Mouse (Mus musculus): ENCODE data around the gene Dock9.

Gene Dock9

GRCm38 (mm10) chr14:121737277-121737676 is 60.4 kb downstream of the Dock9 start:
- DNase-seq (ENCODE audit: low read depth), result no peak

GRCm38 (mm10) chr14:121735678-121736077 is 62.0 kb downstream of the Dock9 start:
- DNase-seq (ENCODE audit: low read depth), result peak; percentile 33

GRCm38 (mm10) chr14:121734217-121734616 is 63.4 kb downstream of the Dock9 start:
- no peak for DNase-seq (ENCODE audit: low read depth)

- no peak for DNase-seq (ENCODE audit: low read depth)
Observed at GRCm38 (mm10) chr14:121733694-121734093, 63.9 kb downstream of the Dock9 start.

GRCm38 (mm10) chr14:121732196-121732595 is 65.4 kb downstream of the Dock9 start:
- no peak for DNase-seq (ENCODE audit: low read depth)

- DNase-seq (ENCODE audit: low read depth), result peak; percentile 65
Observed at GRCm38 (mm10) chr14:121731688-121732168, 65.9 kb downstream of the Dock9 start.

- no peak for DNase-seq (ENCODE audit: low read depth)
Observed at GRCm38 (mm10) chr14:121730966-121731365, 66.7 kb downstream of the Dock9 start.

GRCm38 (mm10) chr14:121727996-121728395 is 69.6 kb downstream of the Dock9 start:
- no peak for DNase-seq (ENCODE audit: low read depth)

GRCm38 (mm10) chr14:121724501-121724900 is 73.1 kb downstream of the Dock9 start:
- DNase-seq (ENCODE audit: low read depth), result no peak

- DNase-seq (ENCODE audit: low read depth), result no peak
Observed at GRCm38 (mm10) chr14:121722774-121723173, 74.9 kb downstream of the Dock9 start.

- no peak for DNase-seq (ENCODE audit: low read depth)
Observed at GRCm38 (mm10) chr14:121721431-121721830, 76.2 kb downstream of the Dock9 start.

- no peak for DNase-seq (ENCODE audit: low read depth)
Observed at GRCm38 (mm10) chr14:121719638-121720601, 77.7 kb downstream of the Dock9 start.

GRCm38 (mm10) chr14:121714799-121715198 is 82.8 kb downstream of the Dock9 start:
- peak; percentile 51 for DNase-seq (ENCODE audit: low read depth)

GRCm38 (mm10) chr14:121714268-121714667 is 83.4 kb downstream of the Dock9 start:
- peak; percentile 51 for DNase-seq (ENCODE audit: low read depth)

GRCm38 (mm10) chr14:121713830-121714197 is 83.8 kb downstream of the Dock9 start:
- no peak for DNase-seq (ENCODE audit: low read depth)

GRCm38 (mm10) chr14:121713166-121713829 is 84.3 kb downstream of the Dock9 start:
- no peak for DNase-seq (ENCODE audit: low read depth)

GRCm38 (mm10) chr14:121711089-121711826 is 86.4 kb downstream of the Dock9 start:
- DNase-seq (ENCODE audit: low read depth), result no peak

GRCm38 (mm10) chr14:121710130-121710529 is 87.5 kb downstream of the Dock9 start:
- no peak for DNase-seq (ENCODE audit: low read depth)

- DNase-seq (ENCODE audit: low read depth), result no peak
Observed at GRCm38 (mm10) chr14:121708244-121708643, 89.4 kb downstream of the Dock9 start.

- no peak for DNase-seq (ENCODE audit: low read depth)
Observed at GRCm38 (mm10) chr14:121706482-121706901, 91.1 kb downstream of the Dock9 start.

- DNase-seq (ENCODE audit: low read depth), result no peak
Observed at GRCm38 (mm10) chr14:121705644-121706043, 92.0 kb downstream of the Dock9 start.

GRCm38 (mm10) chr14:121702534-121702933 is 95.1 kb downstream of the Dock9 start:
- DNase-seq (ENCODE audit: low read depth), result peak; percentile 25

Data from 416B (cell line).